Mouse (Mus musculus) kidney, postnatal 0 days (tissue): ENCODE results near the gene Ccl2. TPM values are rescaled to one million over a fixed set of nuclear protein-coding genes. Genes with fewer than 3 reads are reported as not detected.

Experiments
- ATAC-seq: fragments of 200-750 bp; cut with Nextera tagmentation; replicated peaks from 2 replicates; pipeline ENCODE4 v1.8.0; 2017; ENCODE audit warnings: low read depth, moderate number of reproducible peaks, moderate TSS enrichment, moderate library complexity; ENCODE audit not compliant: low FRiP score
- DNase-seq: peaks from one replicate; pipeline ENCODE4 v3.0.0-alpha.2; 2016; ENCODE audit warnings: low spot score
- H3K27ac ChIP-seq: fragments of 300-500 bp; sonication (generic); 2 replicates; pipeline ENCODE4 v1.5.1; 2014; ENCODE audit warnings: mild to moderate bottlenecking
- H3K27me3 ChIP-seq: fragments of 300-500 bp; sonication (generic); 2 replicates; pipeline ENCODE4 v1.6.1; 2014; ENCODE audit warnings: low read length, mixed read lengths; ENCODE audit not compliant: insufficient read depth
- H3K36me3 ChIP-seq: fragments of 300-500 bp; sonication (generic); 2 replicates; pipeline ENCODE4 v1.6.1; 2014; ENCODE audit warnings: low read length, mixed read lengths; ENCODE audit not compliant: insufficient read depth
- H3K4me1 ChIP-seq: fragments of 300-500 bp; sonication (generic); replicated peaks from 2 replicates; pipeline ENCODE4 v1.6.1; 2014; ENCODE audit warnings: antibody characterized with exemption, low read length, mixed read lengths; ENCODE audit not compliant: insufficient read depth
- H3K4me2 ChIP-seq: fragments of 300-500 bp; sonication (generic); 2 replicates; pipeline ENCODE4 v1.6.1; 2014; ENCODE audit warnings: mild to moderate bottlenecking, low read length, moderate library complexity, mixed read lengths
- H3K4me3 ChIP-seq: fragments of 300-500 bp; sonication (generic); replicated peaks from 2 replicates; pipeline ENCODE4 v1.5.1; 2014; ENCODE audit warnings: low read depth, low read length
- H3K9ac ChIP-seq: fragments of 300-500 bp; sonication (generic); 2 replicates; pipeline ENCODE4 v1.6.1; 2014; ENCODE audit warnings: low read depth, low read length
- H3K9me3 ChIP-seq: fragments of 300-500 bp; sonication (generic); replicated peaks from 2 replicates; pipeline ENCODE4 v1.6.1; 2016; ENCODE audit warnings: low read length, inconsistent platforms, mixed read lengths
- CTCF ChIP-seq: IDR thresholded peaks from 2 replicates; pipeline ENCODE4 v1.5.1; 2016; ENCODE audit warnings: antibody characterized with exemption, low read depth, mild to moderate bottlenecking, moderate library complexity
- WGBS: fragments of 180-500 bp; shearing (Covaris S2); extraction: QIAGEN DNeasy Blood & Tissue Kit; methylation state at CpG from one replicate; pipeline ENCODE4 v1.1.7; 2014; 5-methylcytosine and 5-hydroxymethylcytosine counted together
- polyA plus RNA-seq: library from polyadenylated mRNA; unstranded; fragments of >200 nt; fragmentation: Nextera tagmentation; extraction: Ambion mirVana; gene quantifications from 2 replicates; pipeline ENCODE4 v1.2.1, GENCODE M21; 2015

Gene Ccl2
- polyA plus RNA-seq, 1 experiment from 2014 or later: 2.4 TPM

- WGBS: 61% methylated on average over 3 of the region's 3 CpGs
- H3K4me3 ChIP-seq: no peak within 1 kb of the TSS
- no peaks in the 10 kb centered on the region for H3K4me1 ChIP-seq
- peak within 1 kb of the TSS; percentile 47 for H3K27ac ChIP-seq
- no peak within 1 kb of the TSS for H3K9ac ChIP-seq
- ATAC-seq (no peak), DNase-seq (no peak)
- no peaks in the 10 kb centered on the region for H3K9me3 ChIP-seq
- TF ChIP-seq CTCF: no peak
- no peaks in the 10 kb centered on the region for H3K27me3 ChIP-seq
- no peak within 1 kb of the TSS for H3K4me2 ChIP-seq
- H3K36me3 ChIP-seq: no peaks in the 10 kb centered on the region
Measured at GRCm38 (mm10) chr11:82045471-82045870, 10.1 kb downstream of the Ccl2 start, which contains the start of gene Ccl7. Ccl7 (plus strand) TSS chr11:82045712.

DNA sequence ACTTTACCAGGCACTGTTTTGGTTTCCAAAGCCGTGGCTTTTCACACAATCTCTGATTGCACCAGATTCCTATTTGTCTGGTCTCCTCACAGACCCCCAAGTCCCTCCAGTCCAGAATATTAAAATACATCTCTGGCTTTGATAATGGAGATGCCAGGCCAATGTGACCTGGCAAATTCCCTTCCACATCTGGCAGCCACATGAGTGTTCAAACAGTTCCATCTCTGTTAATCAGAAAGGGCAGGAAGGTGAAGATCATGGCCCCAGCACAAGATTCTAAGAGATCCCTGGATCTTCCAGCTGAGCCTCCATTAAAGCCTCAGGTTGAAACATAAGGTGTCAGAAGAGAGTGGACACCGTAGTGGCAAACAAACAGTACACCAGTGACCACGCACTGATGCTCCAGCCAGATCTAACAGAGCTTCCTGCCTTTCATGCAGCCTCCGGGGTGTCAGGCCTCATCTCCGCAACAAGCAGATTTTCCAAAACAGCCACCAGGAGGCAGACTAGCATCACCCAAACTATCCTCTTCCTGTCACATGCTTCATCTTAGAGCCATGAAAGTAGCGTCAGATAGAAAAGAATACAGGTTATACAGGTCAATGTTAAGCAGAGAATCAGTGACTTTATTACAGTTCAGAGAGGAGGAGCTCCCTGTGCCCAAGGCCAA is 12.5 kb downstream of the Ccl2 start:
- Histone ChIP-seq H3K4me2 (no peak overlapping the region), H3K9ac (no peak overlapping the region), H3K27me3 (no peaks in the 10 kb centered on the region), H3K4me3 (no peak overlapping the region), H3K4me1 (no peaks in the 10 kb centered on the region), H3K36me3 (no peaks in the 10 kb centered on the region), H3K9me3 (no peaks in the 10 kb centered on the region), H3K27ac (no peak overlapping the region)
- WGBS: 38% methylated on average over 6 of the region's 6 CpGs
- peak; percentile 79 for TF ChIP-seq CTCF
- peak; percentile 78 for DNase-seq
- no peak for ATAC-seq

DNA sequence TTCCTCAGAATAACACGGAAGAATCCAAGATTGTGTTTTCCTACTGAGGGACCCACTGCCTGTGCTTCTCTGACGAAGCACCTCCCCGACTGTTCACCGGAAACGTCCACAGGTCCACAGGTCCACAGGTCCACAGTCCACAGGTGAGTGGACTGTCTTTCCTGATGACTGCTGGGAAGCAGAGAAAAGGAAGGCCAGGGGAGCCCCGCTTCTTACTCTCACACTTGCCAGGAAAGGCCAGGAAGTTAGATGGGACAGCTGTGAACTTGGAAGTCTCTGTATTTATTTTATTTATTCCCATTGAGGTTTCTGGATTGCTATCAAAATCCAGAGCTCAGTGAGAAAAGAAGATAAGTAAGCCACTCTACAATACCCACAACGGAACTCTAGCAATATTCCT is 18.5 kb downstream of the Ccl2 start:
- no peaks in the 10 kb centered on the region for H3K4me1 ChIP-seq
- 68% methylated on average over 7 of the region's 7 CpGs for WGBS
- H3K9me3 ChIP-seq: no peaks in the 10 kb centered on the region
- DNase-seq (peak; percentile 40), ATAC-seq (no peak)
- H3K27ac ChIP-seq: no peak overlapping the region
- no peak overlapping the region for H3K4me2 ChIP-seq
- H3K36me3 ChIP-seq: no peaks in the 10 kb centered on the region
- no peaks in the 10 kb centered on the region for H3K27me3 ChIP-seq
- H3K4me3 ChIP-seq: no peak overlapping the region
- TF ChIP-seq CTCF: no peak
- H3K9ac ChIP-seq: no peak overlapping the region

DNA sequence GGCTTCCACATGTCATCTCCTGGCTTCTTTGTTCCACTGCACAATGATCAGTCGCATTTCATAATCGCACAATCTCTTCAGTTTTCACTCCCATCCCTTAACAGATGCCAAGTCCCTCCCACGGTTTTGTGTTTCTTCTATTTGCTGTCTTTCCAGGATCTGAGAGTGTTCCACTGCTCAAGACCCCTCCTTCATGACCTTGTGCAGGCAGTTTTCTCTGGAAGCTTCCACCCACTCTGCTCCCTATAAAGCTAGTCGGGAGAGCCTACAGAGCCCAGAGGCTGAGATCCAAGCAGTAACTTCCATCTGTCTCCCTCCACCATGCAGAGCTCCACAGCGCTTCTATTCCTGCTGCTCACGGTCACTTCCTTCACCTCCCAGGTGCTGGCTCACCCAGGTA is 22.3 kb downstream of the Ccl2 start, which contains the start of gene Ccl11:
Ccl11 (plus strand) TSS at position 178 of the 400 bp plus-strand sequence.
- Histone ChIP-seq H3K27me3 (no peaks in the 10 kb centered on the region), H3K4me3 (no peak within 1 kb of the TSS), H3K4me2 (no peak within 1 kb of the TSS), H3K36me3 (no peaks in the 10 kb centered on the region), H3K4me1 (no peaks in the 10 kb centered on the region), H3K27ac (no peak within 1 kb of the TSS), H3K9me3 (no peaks in the 10 kb centered on the region), H3K9ac (no peak within 1 kb of the TSS)
- 60% methylated on average over 6 of the region's 6 CpGs for WGBS
- DNase-seq (peak; percentile 36), ATAC-seq (no peak)
- TF ChIP-seq CTCF: no peak

DNA sequence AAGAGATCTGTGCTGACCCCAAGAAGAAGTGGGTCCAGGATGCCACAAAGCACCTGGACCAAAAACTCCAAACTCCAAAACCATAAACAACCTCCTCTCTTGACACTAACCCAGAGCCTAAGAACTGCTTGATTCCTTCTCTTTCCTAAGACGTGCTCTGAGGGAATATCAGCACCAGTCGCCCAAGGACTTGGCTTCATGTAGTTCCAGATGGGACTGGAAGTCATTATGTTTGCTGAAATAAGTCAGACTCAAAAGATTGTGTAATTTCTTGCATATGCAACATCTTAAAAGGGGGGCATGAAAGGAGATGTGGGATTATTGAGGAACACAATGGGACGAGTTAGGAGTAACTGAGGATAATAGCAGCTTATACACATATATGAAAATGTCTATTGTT is 26.9 kb downstream of the Ccl2 start:
- no peaks in the 10 kb centered on the region for H3K27me3 ChIP-seq
- DNase-seq: no peak
- H3K27ac ChIP-seq: no peak overlapping the region
- no peak overlapping the region for H3K9ac ChIP-seq
- H3K4me1 ChIP-seq: no peaks in the 10 kb centered on the region
- H3K9me3 ChIP-seq: no peaks in the 10 kb centered on the region
- no peak for TF ChIP-seq CTCF
- no peak overlapping the region for H3K4me3 ChIP-seq
- no peaks in the 10 kb centered on the region for H3K36me3 ChIP-seq
- H3K4me2 ChIP-seq: no peak overlapping the region
- no peak for ATAC-seq
- 77% methylated on average over 3 of the region's 3 CpGs for WGBS

GRCm38 (mm10) chr11:82063454-82063853 is 28.1 kb downstream of the Ccl2 start:
- Histone ChIP-seq H3K36me3 (no peaks in the 10 kb centered on the region), H3K9ac (no peak overlapping the region), H3K27ac (no peak overlapping the region), H3K4me2 (no peak overlapping the region), H3K4me3 (no peak overlapping the region), H3K9me3 (no peaks in the 10 kb centered on the region), H3K27me3 (no peaks in the 10 kb centered on the region), H3K4me1 (no peaks in the 10 kb centered on the region)
- 67% methylated on average over 2 of the region's 2 CpGs for WGBS
- TF ChIP-seq CTCF: no peak
- ATAC-seq (no peak), DNase-seq (no peak)

GRCm38 (mm10) chr11:82066953-82067571 is 31.7 kb downstream of the Ccl2 start:
- TF ChIP-seq CTCF: no peak
- no peak overlapping the region for H3K4me3 ChIP-seq
- H3K27ac ChIP-seq: no peak overlapping the region
- H3K4me1 ChIP-seq: no peaks in the 10 kb centered on the region
- WGBS: 72% methylated on average over 7 of the region's 7 CpGs
- DNase-seq (no peak), ATAC-seq (no peak)
- H3K9ac ChIP-seq: no peak overlapping the region
- H3K27me3 ChIP-seq: no peaks in the 10 kb centered on the region
- no peak overlapping the region for H3K4me2 ChIP-seq
- H3K9me3 ChIP-seq: no peaks in the 10 kb centered on the region
- no peaks in the 10 kb centered on the region for H3K36me3 ChIP-seq
